Mouse (Mus musculus) olfactory bulb, adult 2 months (tissue): ENCODE measurements around the gene Ddo. TPM values are rescaled to one million over a fixed set of nuclear protein-coding genes. Genes with fewer than 3 reads are reported as not detected.

Experiments used
- H3K27ac ChIP-seq: fragments of 200-500 bp; 2 replicates; pipeline ENCODE4 v1.5.1; 2012; ENCODE audit warnings: low read depth, low read length; ENCODE audit not compliant: insufficient read depth
- H3K4me1 ChIP-seq: fragments of 200-500 bp; 2 replicates; pipeline ENCODE4 v1.6.1; 2012; ENCODE audit warnings: low read length; ENCODE audit not compliant: control insufficient read depth, insufficient read depth
- H3K4me3 ChIP-seq: fragments of 200-500 bp; 2 replicates; pipeline ENCODE4 v1.5.1; 2012; ENCODE audit warnings: mild to moderate bottlenecking, low read depth, low read length, moderate library complexity; ENCODE audit not compliant: insufficient read depth
- CTCF ChIP-seq: fragments of 200-500 bp; IDR thresholded peaks from 2 replicates; pipeline ENCODE4 v1.5.1; 2012; ENCODE audit warnings: low read depth, mild to moderate bottlenecking, low read length, moderate library complexity; ENCODE audit not compliant: insufficient read depth
- POLR2A ChIP-seq: fragments of 200-500 bp; IDR thresholded peaks from 2 replicates; pipeline ENCODE4 v1.6.1; 2012; ENCODE audit warnings: mild to moderate bottlenecking, low read depth, low read length, moderate library complexity; ENCODE audit not compliant: insufficient read depth
- WGBS: fragments of 180-500 bp; shearing (Covaris S2); methylation state at CpG from one replicate; pipeline ENCODE4 v1.1.7; 2018; 5-methylcytosine and 5-hydroxymethylcytosine counted together
- polyA plus RNA-seq: library from polyadenylated mRNA; stranded (reverse); fragments of >200 nt; gene quantifications from 2 replicates; pipeline ENCODE4 v1.2.4, GENCODE M21; 2012; ENCODE audit warnings: low replicate concordance; ENCODE audit not compliant: missing spikeins, insufficient read depth, insufficient read length

Gene Ddo
- polyA plus RNA-seq, 1 experiment, result not detected

DNA sequence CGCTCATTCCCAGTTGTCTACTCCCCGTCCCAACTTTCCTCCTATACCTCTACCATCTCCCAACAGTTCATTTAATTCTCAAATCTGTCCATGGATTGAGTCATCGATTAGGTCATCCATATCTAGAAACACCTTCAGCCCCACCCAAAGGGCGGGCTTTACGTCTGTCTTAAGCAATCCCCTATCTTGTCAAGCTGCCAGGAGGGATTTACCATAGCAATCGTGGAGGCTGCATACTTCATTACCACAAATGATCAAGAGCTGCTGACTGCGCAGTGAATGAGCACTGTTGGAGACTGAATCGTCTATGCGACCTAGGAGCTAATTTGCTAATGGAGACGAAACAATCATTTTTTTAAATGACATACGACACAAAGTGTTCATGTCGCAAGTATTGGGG lies 19.0 kb downstream of the Ddo start:
- no peak overlapping the region for H3K4me3 ChIP-seq
- 86% methylated on average over 12 of the region's 12 CpGs for WGBS
- no peak for TF ChIP-seq CTCF
- no peak for TF ChIP-seq POLR2A
- peaks cover 2% of the 10 kb centered on the region; the same call in 1 of the 2 replicates for H3K4me1 ChIP-seq
- no peak overlapping the region for H3K27ac ChIP-seq

DNA sequence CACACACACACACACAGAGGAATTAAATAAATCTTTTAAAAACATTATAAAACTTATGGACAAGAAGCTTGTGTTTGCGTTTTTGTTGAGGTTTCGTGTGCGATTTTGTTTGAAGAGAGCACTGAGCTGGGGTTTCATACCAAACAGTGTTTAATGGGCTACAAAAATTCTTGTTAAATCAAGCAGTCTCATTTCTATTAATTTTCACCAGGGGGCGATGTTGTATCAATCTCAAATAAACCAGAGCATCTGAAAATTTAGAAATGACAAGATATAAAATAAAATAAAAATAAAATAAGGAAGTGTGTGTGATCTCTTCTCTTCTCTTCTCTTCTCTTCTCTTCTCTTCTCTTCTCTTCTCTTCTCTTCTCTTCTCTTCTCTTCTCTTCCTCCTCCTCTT lies 19.8 kb downstream of the Ddo start:
- TF ChIP-seq POLR2A (no peak), CTCF (no peak)
- H3K27ac ChIP-seq, result no peak overlapping the region
- WGBS, result 25% methylated on average over 4 of the region's 4 CpGs

DNA sequence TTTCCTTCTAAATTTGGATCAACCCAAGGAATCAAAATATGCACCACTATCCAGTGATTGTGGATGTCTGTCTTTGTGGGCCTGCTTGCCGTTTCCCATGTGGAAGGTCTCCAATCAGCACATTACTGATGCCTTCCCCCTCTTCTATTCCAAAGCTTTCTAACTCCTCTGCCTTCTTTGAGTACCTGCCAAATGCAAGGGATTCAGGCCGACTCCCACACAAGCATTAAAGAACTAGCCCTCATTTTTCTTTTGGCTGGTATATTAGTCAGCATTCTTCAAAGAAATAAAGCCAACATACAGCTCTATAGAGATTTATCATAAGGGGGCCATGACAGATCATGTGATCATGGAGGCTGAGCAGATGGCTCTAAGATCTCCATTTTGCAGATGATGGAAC lies 21.9 kb downstream of the Ddo start:
- H3K4me3 ChIP-seq, result no peak overlapping the region
- 55% methylated on average over 2 of the region's 2 CpGs for WGBS
- H3K4me1 ChIP-seq, result peaks cover 2% of the 10 kb centered on the region; the same call in 1 of the 2 replicates
- no peak overlapping the region for H3K27ac ChIP-seq
- no peak for TF ChIP-seq CTCF

More for the DNA sequence above, 19.8 kb downstream of the Ddo start:
- H3K4me1 ChIP-seq, result peaks cover 2% of the 10 kb centered on the region; the same call in 1 of the 2 replicates
- H3K4me3 ChIP-seq, result no peak overlapping the region

DNA sequence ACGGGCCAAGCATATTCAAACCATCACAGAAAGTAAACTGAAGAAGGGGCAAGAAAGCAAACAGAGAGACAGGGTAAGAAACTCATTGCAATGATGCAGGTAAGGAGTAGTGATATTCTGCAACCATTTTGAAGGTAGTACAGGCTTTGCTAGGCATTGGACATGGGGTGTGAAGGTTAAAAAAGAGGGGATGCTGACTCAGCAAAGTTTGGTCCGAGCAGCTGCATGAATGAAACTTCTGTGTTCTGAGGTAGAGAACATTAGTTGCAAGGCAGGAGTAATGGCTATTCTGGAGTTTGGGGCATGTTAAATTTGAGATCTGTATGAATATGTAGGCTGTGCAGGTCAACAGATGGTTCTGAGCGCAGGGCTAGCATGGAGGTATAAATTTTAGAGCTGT lies 35.5 kb downstream of the Ddo start:
- WGBS, result 88% methylated on average over 3 of the region's 3 CpGs
- H3K4me3 ChIP-seq, result no peak overlapping the region
- TF ChIP-seq POLR2A, result no peak
- TF ChIP-seq CTCF, result no peak
- no peaks in the 10 kb centered on the region for H3K4me1 ChIP-seq
- no peak overlapping the region for H3K27ac ChIP-seq

DNA sequence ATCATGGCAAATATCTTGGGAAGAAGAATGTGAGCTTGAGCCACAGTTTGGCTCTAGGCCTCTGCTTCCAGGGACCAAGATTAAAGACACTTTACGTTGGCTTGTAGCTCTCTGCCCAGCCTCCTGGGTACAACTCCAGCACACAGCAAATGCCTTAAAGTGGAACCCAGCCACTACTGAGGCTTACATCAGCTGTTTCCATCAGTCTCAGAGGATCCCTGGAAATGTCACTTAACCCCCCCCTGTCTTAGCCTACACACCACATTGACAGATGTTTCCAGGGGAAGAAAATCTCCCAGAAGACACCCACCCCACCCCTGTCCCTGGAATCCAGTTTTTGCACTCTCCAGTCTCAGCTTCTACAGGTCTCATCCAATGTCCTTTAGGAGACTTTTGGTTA lies 37.1 kb downstream of the Ddo start:
- no peak overlapping the region for H3K27ac ChIP-seq
- no peak overlapping the region for H3K4me3 ChIP-seq
- H3K4me1 ChIP-seq, result no peaks in the 10 kb centered on the region
- TF ChIP-seq CTCF (no peak), POLR2A (no peak)
- 91% methylated on average over 1 of the region's 1 CpGs for WGBS

DNA sequence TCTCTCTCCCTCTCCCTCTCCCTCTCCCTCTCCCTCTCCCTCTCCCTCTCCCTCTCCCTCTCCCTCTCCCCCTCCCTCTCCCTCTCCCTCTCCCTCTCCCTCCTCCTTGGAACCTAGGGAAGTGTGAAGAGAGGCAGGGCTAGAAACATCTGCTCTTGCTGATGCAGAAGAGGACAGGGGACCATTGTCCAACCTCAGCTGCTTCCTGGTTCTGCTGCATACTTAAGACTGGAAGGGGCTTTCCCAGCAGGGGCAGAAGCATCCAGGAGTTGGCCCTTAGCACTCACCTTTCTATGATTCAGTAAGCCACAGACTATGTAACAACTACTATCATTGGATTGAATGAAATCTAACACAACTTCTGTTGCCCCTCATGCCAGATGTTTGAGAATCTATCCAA lies 38.8 kb downstream of the Ddo start:
- H3K27ac ChIP-seq, result no peak overlapping the region
- peaks cover 7% of the 10 kb centered on the region; the same call in 1 of the 2 replicates for H3K4me1 ChIP-seq
- no peak for TF ChIP-seq POLR2A
- TF ChIP-seq CTCF, result no peak
- H3K4me3 ChIP-seq, result no peak overlapping the region

DNA sequence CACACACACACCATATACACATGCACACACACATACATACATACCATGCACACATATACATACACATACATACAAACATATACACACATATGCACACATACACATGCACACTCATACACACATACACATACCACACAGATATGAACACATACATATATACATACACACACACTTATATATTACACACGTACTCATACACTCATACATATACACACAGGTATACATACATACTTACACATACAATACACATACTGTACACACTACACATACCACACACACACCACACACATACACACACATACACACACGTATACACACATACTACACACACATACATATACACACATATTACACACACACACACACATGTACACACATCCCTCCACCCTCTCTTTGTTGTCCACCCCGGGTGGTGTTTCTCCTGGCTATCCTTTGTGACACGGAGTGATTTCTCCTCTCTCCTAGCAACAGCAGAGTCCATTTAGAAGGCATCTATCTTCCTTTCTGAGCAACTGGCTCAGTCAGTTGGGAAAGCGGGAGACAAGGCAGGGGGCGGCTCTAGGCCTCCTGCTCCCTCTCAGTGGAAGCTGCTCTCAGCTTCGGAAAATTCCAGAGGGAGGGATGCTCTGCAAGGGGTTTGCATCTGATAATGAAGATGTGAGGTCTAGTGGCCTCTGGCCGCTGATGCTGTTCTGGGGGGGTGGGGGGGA lies 42.9 kb downstream of the Ddo start:
- Histone ChIP-seq H3K4me1 (peaks cover 11% of the 10 kb centered on the region), H3K4me3 (no peak overlapping the region), H3K27ac (no peak overlapping the region)
- 53% methylated on average over 8 of the region's 8 CpGs for WGBS
- no peak for TF ChIP-seq POLR2A
- TF ChIP-seq CTCF, result no peak

DNA sequence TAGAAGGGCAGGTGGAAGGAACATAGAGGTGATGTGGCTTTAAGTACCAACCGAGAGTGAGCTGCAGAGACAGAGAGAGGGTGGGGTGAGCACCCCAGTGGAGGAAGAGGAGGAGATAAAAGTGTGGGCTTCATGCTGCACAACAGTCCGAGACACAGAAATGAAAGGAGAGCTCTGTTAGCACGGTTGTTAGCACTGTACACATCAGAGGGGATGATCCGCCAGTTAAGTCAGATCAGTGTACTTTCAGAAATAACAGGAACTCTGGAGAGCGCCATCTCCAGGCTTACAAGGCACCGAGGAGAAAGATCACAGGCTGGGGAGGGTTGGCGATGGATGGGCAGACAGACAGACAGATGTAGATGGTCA lies 43.5 kb downstream of the Ddo start:
- Histone ChIP-seq H3K4me3 (no peak overlapping the region), H3K27ac (no peak overlapping the region), H3K4me1 (peaks cover 11% of the 10 kb centered on the region)
- TF ChIP-seq CTCF (no peak), POLR2A (no peak)
- 64% methylated on average over 7 of the region's 7 CpGs for WGBS

DNA sequence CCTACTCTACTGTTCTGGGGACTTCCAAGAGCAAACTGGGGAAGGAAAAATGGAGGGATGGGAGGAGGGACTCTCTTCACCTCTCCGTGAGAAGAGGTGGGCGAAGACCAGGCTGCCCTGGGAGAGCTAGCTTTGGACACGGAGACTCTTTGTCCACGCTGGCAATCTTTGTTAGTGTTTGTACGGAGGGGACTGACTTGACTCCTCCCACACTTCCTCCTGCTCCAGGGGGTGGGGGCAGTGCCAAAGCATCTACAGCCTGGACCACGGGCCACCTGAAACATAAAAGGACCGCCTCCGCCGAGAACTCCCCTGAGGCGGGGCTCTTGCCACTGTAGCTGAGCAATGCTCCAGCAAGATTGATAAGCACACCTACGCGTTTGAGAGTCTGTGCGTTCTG lies 44.3 kb downstream of the Ddo start:
- H3K27ac ChIP-seq, result no peak overlapping the region
- 40% methylated on average over 13 of the region's 13 CpGs for WGBS
- no peak overlapping the region for H3K4me3 ChIP-seq
- TF ChIP-seq CTCF (no peak), POLR2A (no peak)
- H3K4me1 ChIP-seq, result peaks cover 11% of the 10 kb centered on the region

DNA sequence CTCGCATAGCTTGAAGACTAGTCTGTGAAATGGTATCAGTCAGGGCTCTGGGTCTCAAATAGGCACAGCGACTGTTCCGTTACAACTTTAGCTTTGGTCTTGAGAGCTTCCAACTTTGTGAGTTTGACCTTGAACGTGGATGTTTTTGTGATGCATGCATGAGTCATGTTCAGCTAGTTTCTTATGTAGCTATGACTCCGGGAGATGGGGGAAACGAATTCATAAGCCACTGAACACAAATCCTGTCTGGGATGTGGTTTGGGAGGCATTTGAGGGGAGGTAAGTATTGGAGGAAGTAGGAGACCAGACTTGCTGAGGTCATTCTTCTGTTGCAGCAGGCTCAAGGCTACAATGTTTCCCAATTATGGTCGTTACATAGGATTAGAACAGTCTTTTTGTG lies 46.1 kb downstream of the Ddo start:
- Histone ChIP-seq H3K4me1 (peaks cover 11% of the 10 kb centered on the region), H3K4me3 (no peak overlapping the region), H3K27ac (no peak overlapping the region)
- WGBS, result 64% methylated on average over 7 of the region's 7 CpGs
- TF ChIP-seq CTCF, result no peak
